Mouse (Mus musculus) G1E (cell line): Measurements from ENCODE around the gene Crybg1.

Source experiments
- CTCF ChIP-seq: IDR thresholded peaks from 2 replicates; pipeline ENCODE4 v1.5.1; 2012; ENCODE audit warnings: low read depth, low read length, inconsistent platforms, mixed read lengths
- GATA1 ChIP-seq: IDR thresholded peaks from 2 replicates; pipeline ENCODE4 v1.6.1; 2012; ENCODE audit warnings: borderline replicate concordance, low read length, inconsistent platforms, mixed read lengths
- GATA2 ChIP-seq: IDR thresholded peaks from 2 replicates; pipeline ENCODE4 v1.6.1; 2012; ENCODE audit warnings: low read depth, low read length, inconsistent platforms, borderline replicate concordance
- POLR2AphosphoS5 ChIP-seq: IDR thresholded peaks from 2 replicates; pipeline ENCODE4 v1.6.1; 2012; ENCODE audit warnings: low read depth, low read length, inconsistent platforms; ENCODE audit not compliant: insufficient replicate concordance

GRCm38 (mm10) chr10:44177365-44177764 lies 28.7 kb upstream of the Crybg1 start:
- TF ChIP-seq CTCF = no peak
- no peak for TF ChIP-seq GATA2
- no peak for TF ChIP-seq GATA1
- TF ChIP-seq POLR2AphosphoS5 = no peak
